In the genomic region with DNA sequence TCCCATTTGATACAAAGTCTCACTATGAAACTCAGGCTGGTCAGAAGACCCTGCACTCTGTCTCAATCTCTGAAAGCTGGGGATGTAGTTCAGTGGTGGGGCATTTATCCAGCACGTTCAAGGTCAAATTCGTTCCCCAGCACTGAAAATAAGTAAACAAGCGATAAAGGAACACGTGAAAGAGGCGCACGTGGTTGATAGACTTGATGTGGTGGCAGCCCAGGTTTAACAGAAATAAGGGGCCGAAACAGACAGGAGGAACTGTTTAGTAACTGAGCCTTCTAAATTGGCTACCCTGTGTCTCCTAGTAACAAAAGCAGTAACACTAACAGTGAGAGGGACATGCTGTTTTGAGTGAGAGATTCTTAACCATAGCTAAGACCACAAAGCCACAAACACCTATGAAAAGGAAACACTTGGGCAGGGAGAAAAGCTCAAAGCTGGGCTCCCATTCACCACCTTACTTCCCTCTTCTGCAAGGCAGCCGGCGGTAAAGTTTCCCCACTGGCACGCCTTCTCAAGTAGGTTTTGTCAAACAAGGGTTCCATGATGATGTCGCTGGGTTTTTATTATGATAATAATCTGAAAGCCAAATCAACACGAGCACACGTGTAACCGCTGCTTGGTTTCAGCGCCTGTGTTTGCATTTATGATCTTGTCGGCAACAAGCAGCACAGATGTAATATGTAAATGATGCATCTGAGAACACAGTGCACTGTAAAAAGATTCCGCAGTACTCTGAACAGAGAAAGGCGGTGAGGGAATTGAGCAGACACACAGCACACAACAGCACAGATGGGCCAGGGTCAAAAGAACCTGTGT, we compare ENCODE assay signal across 10 mouse cellular contexts. TPM values are rescaled to one million over a fixed set of nuclear protein-coding genes. Genes with fewer than 3 reads are reported as not detected.
A peak's percentile ranks its signal among the peaks of the same experiment; 100 is the strongest.
DNase-seq lines count a peak whose midpoint lies in the region; ATAC-seq and TF ChIP-seq lines count a peak whose summit lies in the region.
"Had no signal": no experiment of that assay in that cellular context is flagged by ENCODE, and none has a peak within 500 bp of the region (broad histone marks: within the 10 kb centered on the region; RNA-seq: fewer than 3 reads in every experiment).

No protein-coding gene starts in this region.

- H3K9ac ChIP-seq in CH12.LX (ENCODE audit: insufficient read depth, low read depth) = no peak overlapping the region
- no peak overlapping the region for H3K9ac ChIP-seq in forebrain, postnatal 0 days

- H3K4me3 ChIP-seq in CH12.LX (replicated peaks in 1 of 3; ENCODE audit: low read depth in 2 of 3, low read length in 2 of 3, poor library complexity in 1 of 3) = no peak overlapping the region
- no peak overlapping the region for H3K4me3 ChIP-seq in forebrain, postnatal 0 days (ENCODE audit: low read depth, low read length)
- H3K4me3 ChIP-seq: heart, adult 2 months had no signal

- WGBS in forebrain, postnatal 0 days = 43% methylated on average over 18 of the region's 18 CpGs

- no peak for TF ChIP-seq POLR2A in CH12.LX (IDR thresholded peaks at IDR 0.05; ENCODE audit: low read depth, low read length)

- peak; percentile 69 for ATAC-seq in forebrain, postnatal 0 days
- ATAC-seq: Patski had no signal

- dilution Hi-C loops in CH12.LX (cut with MboI; ENCODE audit: extremely low pct_ligation_motif_present, extremely low pct_unique_long_range_greater_than_20kb, low sequenced_read_pairs) = no loop called here

- TF ChIP-seq CTCF in CH12.LX (conservative IDR thresholded peaks at IDR 0.05 in 1 of 2, IDR thresholded peaks at IDR 0.05 in 1 of 2; ENCODE audit: low read depth in 2 of 2, low read length in 2 of 2) = no peak
- no peak for TF ChIP-seq CTCF in forebrain, postnatal 0 days (IDR thresholded peaks at IDR 0.05; ENCODE audit: low read depth)

- peaks cover 0 to 15% of the 10 kb centered on the region in 2 experiments for H3K36me3 ChIP-seq in CH12.LX (replicated peaks in 1 of 2; ENCODE audit: control insufficient read depth in 1 of 2, insufficient read depth in 1 of 2, low read length in 1 of 2)
- no peaks in the 10 kb centered on the region for H3K36me3 ChIP-seq in forebrain, postnatal 0 days (ENCODE audit: insufficient read depth)

- TF ChIP-seq EP300 in CH12.LX (IDR thresholded peaks at IDR 0.05; ENCODE audit: low read length) = peak; percentile 63

- H3K27me3 ChIP-seq in CH12.LX (replicated peaks) = no peaks in the 10 kb centered on the region
- no peaks in the 10 kb centered on the region for H3K27me3 ChIP-seq in forebrain, postnatal 0 days (ENCODE audit: insufficient read depth, low read length)
- H3K27me3 ChIP-seq: Patski had no signal

- peak; percentile 56 for DNase-seq in lung, postnatal 36 days
- no peak for DNase-seq in lung, postnatal 4 days
- peak; percentile 86 for DNase-seq in CH12.LX (ENCODE audit: extremely low read depth)
- no peak for DNase-seq in forebrain, postnatal 0 days
- DNase-seq in natural killer cell, adult 2 months (ENCODE audit: low spot score in 2 of 2) = peak; percentile 85
- DNase-seq in layer of hippocampus, adult 18-20 months (ENCODE audit: low spot score in 2 of 2) = no peak
- no peak for DNase-seq in embryo, embryonic 10 days (ENCODE audit: low spot score)
- DNase-seq in layer of hippocampus, postnatal 14 days (ENCODE audit: low spot score in 2 of 2) = no peak

- H3K9me3 ChIP-seq in CH12.LX (replicated peaks; ENCODE audit: low read length) = peaks cover 2% of the 10 kb centered on the region
- H3K9me3 ChIP-seq in forebrain, postnatal 0 days (ENCODE audit: low read length) = no peaks in the 10 kb centered on the region

- no peak for TF ChIP-seq RAD21 in CH12.LX (IDR thresholded peaks at IDR 0.05; ENCODE audit: low read depth, low read length)

- no peaks in the 10 kb centered on the region for H3K79me2 ChIP-seq in CH12.LX (replicated peaks; ENCODE audit: control insufficient read depth, extremely low read depth, insufficient read depth, poor library complexity, severe bottlenecking)

- no peak overlapping the region for H3K27ac ChIP-seq in CH12.LX (ENCODE audit: insufficient read depth, low read depth)
- H3K27ac ChIP-seq in forebrain, postnatal 0 days (ENCODE audit: low read depth, low read length) = no peak overlapping the region
- H3K27ac ChIP-seq: heart, adult 2 months had no signal

- peak overlapping the region; percentile 91 for H3K4me2 ChIP-seq in CH12.LX (ENCODE audit: insufficient read depth, low read depth, poor library complexity, severe bottlenecking)
- peak overlapping the region; percentile 28; the same call in 1 of the 2 replicates for H3K4me2 ChIP-seq in forebrain, postnatal 0 days (ENCODE audit: low read depth)

- in situ Hi-C loops in CH12.LX (cut with MboI; ENCODE audit: low pct_ligation_motif_present, low pct_unique_long_range_greater_than_20kb, low sequenced_read_pairs) = loop anchor here (25.0 kb wide), 1 partner anchor 320 kb away; no protein-coding TSS in a partner anchor

- H3K4me1 ChIP-seq in CH12.LX (ENCODE audit: control insufficient read depth in 1 of 2, insufficient read depth in 2 of 2) = peaks cover 11 to 20% of the 10 kb centered on the region in 2 experiments; a peak in 3 of 4 replicates
- H3K4me1 ChIP-seq in forebrain, postnatal 0 days (ENCODE audit: insufficient read depth) = peaks cover 4% of the 10 kb centered on the region; the same call in 1 of the 2 replicates

TF ChIP-seq in CH12.LX, 34 proteins besides CTCF, POLR2A, EP300 and RAD21 (continues in another document):
- TF ChIP-seq CHD2 (IDR thresholded peaks at IDR 0.05; ENCODE audit: low read length) (0 out of 2 replicates have a peak, but pooled peaks have one; percentile 35), MXI1 (IDR thresholded peaks at IDR 0.05; ENCODE audit: low read depth, low read length) (no peak), MAZ (IDR thresholded peaks at IDR 0.05; ENCODE audit: low read depth, low read length) (no peak), ETS1 (conservative IDR thresholded peaks at IDR 0.05; ENCODE audit: low read depth, low read length) (peak; percentile 54; the same call in 1 of the 2 replicates), ZC3H11A (IDR thresholded peaks at IDR 0.05; ENCODE audit: low read depth, low read length) (no peak), UBTF (IDR thresholded peaks at IDR 0.05; ENCODE audit: low read depth, low read length) (no peak), MAFK (IDR thresholded peaks at IDR 0.05; ENCODE audit: insufficient replicate concordance, low read length) (peak; percentile 82), ZKSCAN1 (IDR thresholded peaks at IDR 0.05; ENCODE audit: borderline replicate concordance, low read depth, low read length) (no peak), ZNF384 (IDR thresholded peaks at IDR 0.05; ENCODE audit: low read depth, low read length) (0 out of 2 replicates have a peak, but pooled peaks have one; percentile 11), SMC3 (IDR thresholded peaks at IDR 0.05; ENCODE audit: low read depth, low read length) (peak; percentile 4; the same call in 1 of the 2 replicates), BHLHE40 (IDR thresholded peaks at IDR 0.05; ENCODE audit: low read depth, low read length) (peak; percentile 92), NELFE (IDR thresholded peaks at IDR 0.05; ENCODE audit: low read depth, low read length) (no peak), SIN3A (IDR thresholded peaks at IDR 0.05; ENCODE audit: low read length) (peak; percentile 21; the same call in 1 of the 2 replicates), GABPA (IDR thresholded peaks at IDR 0.05; ENCODE audit: insufficient replicate concordance, low read depth, low read length) (no peak), E2F4 (IDR thresholded peaks at IDR 0.05; ENCODE audit: insufficient replicate concordance, low read depth, low read length) (0 out of 2 replicates have a peak, but pooled peaks have one; percentile 29), HCFC1 (IDR thresholded peaks at IDR 0.05; ENCODE audit: low read depth, low read length) (no peak), NRF1 (IDR thresholded peaks at IDR 0.05; ENCODE audit: low read depth, low read length) (no peak), ELF1 (IDR thresholded peaks at IDR 0.05; ENCODE audit: low read depth, low read length) (0 out of 2 replicates have a peak, but pooled peaks have one; percentile 20), IRF4 (IDR thresholded peaks at IDR 0.05; ENCODE audit: low read depth, low read length) (peak; percentile 61; the same call in 1 of the 2 replicates), POLR2AphosphoS2 (IDR thresholded peaks at IDR 0.05; ENCODE audit: low read depth, low read length) (no peak), KAT2A (IDR thresholded peaks at IDR 0.05; ENCODE audit: insufficient replicate concordance, low read length) (no peak), PAX5 (IDR thresholded peaks at IDR 0.05; ENCODE audit: low read length) (no peak), MEF2A (IDR thresholded peaks at IDR 0.05; ENCODE audit: borderline replicate concordance, low read depth, low read length) (no peak; the same call in 1 of the 2 replicates), USF2 (conservative IDR thresholded peaks at IDR 0.05; ENCODE audit: low read depth, low read length) (no peak), MAX (IDR thresholded peaks at IDR 0.05; ENCODE audit: low read length) (peak; percentile 48), TCF12 (IDR thresholded peaks at IDR 0.05; ENCODE audit: low read depth, low read length) (peak; percentile 46; the same call in 1 of the 2 replicates), JUN (IDR thresholded peaks at IDR 0.05; ENCODE audit: insufficient read depth, low read depth, low read length) (no peak), ZMIZ1 (IDR thresholded peaks at IDR 0.05; ENCODE audit: low read depth, low read length) (no peak), USF1 (IDR thresholded peaks at IDR 0.05; ENCODE audit: low read depth, low read length) (no peak), CHD1 (IDR thresholded peaks at IDR 0.05; ENCODE audit: low read depth, low read length) (no peak)

RNA-seq across cellular contexts. Expression of a gene that starts 22.9 kb away (rescaled TPM):
- total RNA-seq in CH12.LX (2012; rRNA removed) (13.6 and 15.6 TPM in 2 replicates), CH12.LX (2014; rRNA removed) (28.1 and 29.3 TPM in 2 replicates)
- 20.9 and 22.7 TPM in 2 replicates for polyA plus RNA-seq in CH12.LX (2012; ENCODE audit: insufficient read length, low read depth)
- total RNA-seq in forebrain, postnatal 0 days (2014; rRNA removed) = 15.2 and 19.1 TPM in 2 replicates
- 18.7 and 23.7 TPM in 2 replicates for polyA plus RNA-seq in forebrain, postnatal 0 days (2015; fragmentation: Nextera tagmentation; extraction: Ambion mirVana)
- 10 to 100 TPM; 10.8 to 12.7 TPM for total RNA-seq in layer of hippocampus, adult 18-20 months (2021)
- 10 to 100 TPM; 11.9 to 13.4 TPM for total RNA-seq in layer of hippocampus, postnatal 14 days (2021)

RNA-seq across cellular contexts. Expression of a gene that starts 23.2 kb away (rescaled TPM):
- total RNA-seq in CH12.LX (2012; rRNA removed) = 8.8 and 9.2 TPM in 2 replicates
- total RNA-seq in CH12.LX (2014; rRNA removed) = 7.8 and 10.4 TPM in 2 replicates
- polyA plus RNA-seq in CH12.LX (2012; ENCODE audit: insufficient read length, low read depth) = 6.9 and 7.5 TPM in 2 replicates
- total RNA-seq in forebrain, postnatal 0 days (2014; rRNA removed) = 8.7 and 9.8 TPM in 2 replicates
- 8.4 and 8.9 TPM in 2 replicates for polyA plus RNA-seq in forebrain, postnatal 0 days (2015; fragmentation: Nextera tagmentation; extraction: Ambion mirVana)
- total RNA-seq in layer of hippocampus, adult 18-20 months (2021) = 10 to 100 TPM; 11.0 to 14.1 TPM
- 10 to 100 TPM; 14.9 to 15.6 TPM for total RNA-seq in layer of hippocampus, postnatal 14 days (2021)

Comparison
In these comparisons a context has a peak if more than half of its experiments do, and no peak if none do; other contexts are left out.
1. DNase-seq: peak in lung, postnatal 36 days (single experiment), CH12.LX (single experiment) and natural killer cell, adult 2 months (2 of 2); none in lung, postnatal 4 days (0 of 2), forebrain, postnatal 0 days (single experiment), layer of hippocampus, adult 18-20 months (0 of 2), embryo, embryonic 10 days (single experiment) and layer of hippocampus, postnatal 14 days (0 of 2).